Mouse (Mus musculus) adrenal gland, adult 8-10 months (tissue): ENCODE results near the gene Scn4a. TPM values are rescaled to one million over a fixed set of nuclear protein-coding genes. Genes with fewer than 3 reads are reported as not detected.

ENCODE experiments used
- DNase-seq: peaks from one replicate; pipeline ENCODE4 v3.0.0; 2022
- total RNA-seq, 4 experiments: library from RNA; stranded (reverse); gene quantifications; 2 replicates each; pipeline ENCODE4 v1.2.4; 2022

The Scn4a gene
- total RNA-seq, 4 experiments from 2014 or later = 0.06 to 0.43 (median 0.07) TPM; not detected in 1

GRCm38 (mm10) chr11:106313533-106313932, 39.6 kb downstream of the Scn4a start:
- no peak for DNase-seq

GRCm38 (mm10) chr11:106310123-106310522, 43.0 kb downstream of the Scn4a start:
- DNase-seq = no peak

- DNase-seq = no peak
Measured at GRCm38 (mm10) chr11:106308162-106308561, 44.9 kb downstream of the Scn4a start.

- DNase-seq = no peak
Measured at GRCm38 (mm10) chr11:106307432-106307831, 45.7 kb downstream of the Scn4a start.

GRCm38 (mm10) chr11:106306758-106307157, 46.3 kb downstream of the Scn4a start:
- DNase-seq = no peak

GRCm38 (mm10) chr11:106306065-106306385, 47.1 kb downstream of the Scn4a start:
- DNase-seq = no peak

- DNase-seq = no peak
Measured at GRCm38 (mm10) chr11:106305348-106306064, 47.6 kb downstream of the Scn4a start.

- DNase-seq = no peak
Measured at GRCm38 (mm10) chr11:106302634-106303033, 50.5 kb downstream of the Scn4a start.

GRCm38 (mm10) chr11:106301765-106302164, 51.3 kb downstream of the Scn4a start, which contains the start of gene Gh:
Gh (minus strand) TSS chr11:106301865.
- DNase-seq = no peak

- no peak for DNase-seq
Measured at GRCm38 (mm10) chr11:106291861-106292260, 61.2 kb downstream of the Scn4a start.

- DNase-seq = no peak
Measured at GRCm38 (mm10) chr11:106290376-106290775, 62.7 kb downstream of the Scn4a start.

GRCm38 (mm10) chr11:106289369-106289768, 63.7 kb downstream of the Scn4a start:
- DNase-seq = peak; percentile 69

GRCm38 (mm10) chr11:106286987-106287386, 66.1 kb downstream of the Scn4a start:
- DNase-seq = no peak

- DNase-seq = no peak
Measured at GRCm38 (mm10) chr11:106286206-106286605, 66.9 kb downstream of the Scn4a start.

- no peak for DNase-seq
Measured at GRCm38 (mm10) chr11:106284126-106284525, 69.0 kb downstream of the Scn4a start.

GRCm38 (mm10) chr11:106283371-106283770, 69.7 kb downstream of the Scn4a start:
- DNase-seq = no peak

GRCm38 (mm10) chr11:106282452-106282851, 70.6 kb downstream of the Scn4a start:
- DNase-seq = no peak

- peak; percentile 91 for DNase-seq
Measured at GRCm38 (mm10) chr11:106276454-106276853, 76.6 kb downstream of the Scn4a start, which contains the start of gene Tcam1. Tcam1 (plus strand) TSS chr11:106276672.

- DNase-seq = no peak
Measured at GRCm38 (mm10) chr11:106274971-106275411, 78.1 kb downstream of the Scn4a start.

- no peak for DNase-seq
Measured at GRCm38 (mm10) chr11:106274374-106274773, 78.7 kb downstream of the Scn4a start.

- DNase-seq = no peak
Measured at GRCm38 (mm10) chr11:106273811-106274210, 79.3 kb downstream of the Scn4a start.

GRCm38 (mm10) chr11:106273311-106273684, 79.8 kb downstream of the Scn4a start:
- DNase-seq = no peak

- peak; percentile 100 for DNase-seq
Measured at GRCm38 (mm10) chr11:106272644-106273310, 80.3 kb downstream of the Scn4a start, which contains the start of gene Smarcd2. Smarcd2 (minus strand) TSS chr11:106272972.
